Mouse (Mus musculus): Measurements from ENCODE around the gene Igfn1.

The Igfn1 gene

GRCm38 (mm10) chr1:136006292-136006748 lies at the start of gene Igfn1:
Gene Igfn1, minus strand, starts transcription at chr1:136006342.
- DNase-seq = no peak

- DNase-seq = no peak
Measured at GRCm38 (mm10) chr1:136055771-136056170, 49.6 kb upstream of the Igfn1 start.

DNA sequence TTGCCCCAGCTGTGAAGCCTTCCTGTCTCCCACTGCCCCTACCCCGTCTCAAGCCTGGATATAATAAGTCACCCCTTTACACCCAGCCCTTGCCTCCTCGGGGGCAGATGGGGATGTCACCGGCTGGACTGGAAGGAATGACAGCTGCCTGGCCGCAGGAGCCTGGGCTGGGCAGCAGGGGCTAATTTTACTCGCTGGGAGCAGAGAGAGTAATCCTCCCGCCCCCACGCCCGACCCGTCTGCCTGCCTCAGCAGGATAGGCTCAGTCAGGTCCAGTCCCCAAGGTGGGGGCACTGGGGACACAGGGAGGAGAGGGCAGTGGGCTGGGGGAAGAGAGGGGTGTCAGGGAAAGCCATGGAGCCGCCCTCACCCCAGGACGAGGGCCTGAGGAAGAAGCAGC lies 46.4 kb upstream of the Igfn1 start, which contains the start of gene Cacna1s:
Cacna1s (plus strand) TSS at position 204 of the 400 bp plus-strand sequence.
- DNase-seq = no peak

DNA sequence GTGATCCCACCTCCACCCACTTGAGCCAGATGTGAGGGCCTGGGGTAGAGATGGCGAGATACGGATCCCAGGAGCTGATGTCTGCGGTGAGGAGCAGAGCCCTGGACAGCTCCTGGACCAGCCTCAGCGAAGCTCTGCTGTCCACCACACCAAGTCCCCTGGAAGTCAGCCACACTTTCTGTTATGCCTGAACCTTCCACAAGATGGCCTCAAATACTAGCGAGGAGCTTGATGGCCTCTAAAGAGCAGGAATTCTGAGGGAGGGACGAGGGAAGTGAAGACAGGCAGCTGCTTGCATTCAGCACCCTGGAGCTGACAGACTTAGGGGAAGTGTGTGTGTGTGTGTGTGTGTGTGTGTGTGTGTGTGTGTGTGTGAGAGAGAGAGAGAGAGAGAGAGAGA lies 45.3 kb upstream of the Igfn1 start:
- DNase-seq = peak; percentile 65

- peak; percentile 7 for DNase-seq
Measured at GRCm38 (mm10) chr1:136051013-136051315, 44.8 kb upstream of the Igfn1 start.

GRCm38 (mm10) chr1:136050312-136051012 lies 44.3 kb upstream of the Igfn1 start, which contains the start of gene Ascl5:
Gene Ascl5, plus strand, starts transcription at chr1:136050804.
- no peak for DNase-seq

DNA sequence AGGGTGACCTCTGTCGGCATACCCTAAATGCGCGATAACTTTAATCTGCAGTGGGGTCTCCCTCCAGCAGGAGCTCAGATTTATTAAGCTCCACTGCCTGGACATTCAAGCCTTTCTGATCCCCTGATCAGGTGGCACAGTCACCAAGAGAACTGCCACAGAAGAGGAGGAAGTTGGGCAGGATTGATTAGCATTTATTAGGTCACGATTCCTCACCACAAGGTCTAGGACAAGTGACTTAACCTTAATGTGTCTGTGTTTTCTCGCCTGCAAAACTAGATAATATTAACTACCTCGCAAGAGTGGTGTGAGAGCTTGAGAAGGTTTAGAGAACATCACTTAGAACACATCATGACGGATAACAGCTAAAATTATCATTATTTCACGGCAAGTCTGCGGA lies 41.8 kb upstream of the Igfn1 start:
- no peak for DNase-seq

DNA sequence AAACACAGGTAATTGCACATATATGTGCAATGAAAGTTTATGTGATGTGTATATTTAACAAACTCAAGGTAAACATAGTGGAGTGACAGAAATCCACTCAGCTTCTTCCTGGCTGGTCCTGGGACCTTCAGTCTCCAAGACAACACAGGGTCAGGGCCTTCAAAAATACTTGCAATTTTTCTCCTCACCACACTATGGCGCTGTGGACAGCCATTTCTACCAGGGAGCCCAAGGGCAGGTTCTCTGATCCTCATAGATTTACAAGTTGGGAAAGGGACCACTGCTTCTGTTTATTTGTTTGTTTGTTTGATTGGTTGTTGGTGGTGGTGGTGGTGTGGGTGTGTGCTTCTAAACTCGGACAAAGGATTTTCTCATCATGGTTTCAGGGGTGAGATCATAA lies 41.3 kb upstream of the Igfn1 start:
- no peak for DNase-seq

DNA sequence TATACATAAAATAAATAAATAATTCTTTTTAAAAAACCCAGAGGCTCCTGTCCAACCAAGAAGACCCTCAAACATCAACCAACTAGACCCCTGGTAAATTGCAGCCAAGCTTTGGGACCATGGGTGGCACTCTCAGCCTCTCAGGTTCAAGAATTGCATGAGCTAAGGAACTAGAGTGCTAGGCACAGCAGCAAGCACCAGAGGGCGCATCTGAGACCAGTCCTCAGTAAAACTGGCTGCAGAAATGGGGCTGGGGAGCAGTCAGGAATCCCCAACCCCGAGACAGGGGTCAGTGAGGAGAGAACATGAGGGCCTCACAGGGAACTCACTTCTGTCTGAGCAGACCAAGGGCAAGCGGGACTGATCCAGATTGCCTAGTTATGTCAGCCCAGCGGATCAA lies 39.6 kb upstream of the Igfn1 start:
- peak; percentile 59 for DNase-seq

DNA sequence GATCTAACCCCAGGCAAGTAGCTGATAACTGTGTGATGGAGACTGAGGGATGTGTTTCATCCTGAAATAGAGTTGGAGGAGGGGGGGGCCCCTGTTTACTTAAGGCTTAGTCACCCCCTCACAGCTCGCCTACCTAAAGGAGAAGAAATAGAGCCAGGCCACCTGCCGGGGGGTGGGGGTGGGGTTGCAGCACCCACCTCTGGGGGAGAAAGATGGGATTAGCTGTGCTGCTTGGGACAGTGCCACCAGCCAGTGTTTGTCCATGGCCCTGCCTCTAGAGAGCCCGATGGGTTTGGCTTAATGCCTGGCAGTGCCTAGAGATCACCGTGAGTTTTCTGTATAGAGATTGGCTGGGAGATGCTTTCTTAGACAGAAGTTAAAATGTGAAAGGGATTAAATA lies 34.7 kb upstream of the Igfn1 start:
- DNase-seq = no peak

- DNase-seq = no peak
Measured at GRCm38 (mm10) chr1:136040452-136040851, 34.3 kb upstream of the Igfn1 start.

DNA sequence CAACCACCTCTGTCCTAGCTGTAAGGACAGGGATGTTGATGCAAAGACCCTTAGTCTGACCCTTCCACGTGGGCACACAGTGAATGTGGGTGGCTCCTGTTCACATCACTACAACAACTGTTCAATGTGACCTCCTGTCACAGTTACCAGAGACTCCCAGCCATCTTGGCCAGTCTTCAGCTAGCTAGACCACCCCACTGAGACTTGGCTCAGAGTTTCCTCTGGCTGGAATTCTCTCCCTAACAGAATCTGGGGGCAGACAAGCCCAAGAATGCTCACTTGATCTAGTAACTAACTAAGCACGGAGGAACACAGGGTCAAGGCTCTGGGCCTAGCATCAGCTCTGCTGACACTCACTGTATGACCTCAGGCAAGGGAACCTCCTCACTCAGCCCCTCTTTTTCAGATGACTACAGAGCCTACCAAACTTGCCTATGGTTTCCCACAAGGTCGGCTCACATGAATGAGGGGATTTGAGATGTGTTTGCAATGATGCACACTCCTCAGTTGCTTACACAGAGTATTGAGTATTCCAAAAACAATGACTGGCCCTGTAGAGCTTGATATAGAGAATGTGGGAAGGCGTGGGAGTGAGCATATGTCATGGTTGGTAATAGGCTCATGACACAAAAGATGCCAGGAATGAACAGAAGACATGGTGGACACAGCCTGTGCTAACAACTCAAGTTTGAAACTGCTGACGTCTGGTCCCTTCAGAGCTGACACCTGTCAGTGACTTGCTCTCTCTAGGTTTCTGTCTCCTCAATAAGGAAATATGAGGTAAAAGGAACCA lies 32.8 kb upstream of the Igfn1 start:
- no peak for DNase-seq

GRCm38 (mm10) chr1:136032961-136033360 lies 26.8 kb upstream of the Igfn1 start:
- DNase-seq = no peak

- peak; percentile 27 for DNase-seq
Measured at GRCm38 (mm10) chr1:136031697-136032096, 25.6 kb upstream of the Igfn1 start.

GRCm38 (mm10) chr1:136030201-136030600 lies 24.1 kb upstream of the Igfn1 start:
- DNase-seq = no peak

GRCm38 (mm10) chr1:136018390-136019189 lies 12.4 kb upstream of the Igfn1 start:
- DNase-seq = peak; percentile 64

DNA sequence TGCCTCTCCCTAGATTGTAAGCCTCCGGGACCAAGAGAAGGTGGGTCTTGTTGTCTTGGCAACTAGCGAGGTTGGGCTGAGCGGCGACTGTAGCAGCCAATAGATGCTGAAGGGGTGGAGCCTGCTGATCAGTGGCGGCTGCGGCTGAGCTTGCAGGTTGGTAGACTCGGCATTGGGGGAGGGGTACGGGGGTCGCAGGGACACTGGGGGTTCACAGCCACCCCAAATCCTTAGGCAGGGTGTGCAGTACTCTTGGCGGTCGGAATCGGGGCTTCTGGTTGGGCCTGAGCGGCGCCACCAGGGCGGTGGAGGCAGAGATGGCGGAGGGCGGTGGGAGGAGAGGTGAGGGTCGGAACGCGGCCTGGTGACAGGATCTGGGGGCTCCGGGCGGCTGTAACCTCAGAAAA lies 11.8 kb upstream of the Igfn1 start:
- DNase-seq = peak; percentile 92

DNA sequence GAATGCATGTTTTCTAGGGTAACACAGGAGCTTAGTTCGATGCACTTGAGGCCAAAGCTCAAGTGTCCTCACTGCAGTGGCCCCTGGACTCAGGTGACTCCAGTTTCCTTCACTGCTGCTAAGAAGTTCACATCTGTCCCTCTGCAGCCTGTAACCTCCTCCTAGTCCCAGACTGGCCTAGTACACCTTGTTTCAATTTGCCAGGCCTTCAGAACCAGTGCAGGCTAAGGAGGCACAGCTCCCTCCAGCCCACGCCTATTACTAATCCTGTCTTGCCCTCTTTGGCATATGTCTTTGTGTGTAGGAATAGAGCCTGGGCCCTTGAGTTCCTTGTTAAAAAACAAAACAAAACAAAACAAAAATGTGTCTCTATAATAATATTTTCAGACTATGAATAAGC lies 11.2 kb upstream of the Igfn1 start:
- DNase-seq = no peak

DNA sequence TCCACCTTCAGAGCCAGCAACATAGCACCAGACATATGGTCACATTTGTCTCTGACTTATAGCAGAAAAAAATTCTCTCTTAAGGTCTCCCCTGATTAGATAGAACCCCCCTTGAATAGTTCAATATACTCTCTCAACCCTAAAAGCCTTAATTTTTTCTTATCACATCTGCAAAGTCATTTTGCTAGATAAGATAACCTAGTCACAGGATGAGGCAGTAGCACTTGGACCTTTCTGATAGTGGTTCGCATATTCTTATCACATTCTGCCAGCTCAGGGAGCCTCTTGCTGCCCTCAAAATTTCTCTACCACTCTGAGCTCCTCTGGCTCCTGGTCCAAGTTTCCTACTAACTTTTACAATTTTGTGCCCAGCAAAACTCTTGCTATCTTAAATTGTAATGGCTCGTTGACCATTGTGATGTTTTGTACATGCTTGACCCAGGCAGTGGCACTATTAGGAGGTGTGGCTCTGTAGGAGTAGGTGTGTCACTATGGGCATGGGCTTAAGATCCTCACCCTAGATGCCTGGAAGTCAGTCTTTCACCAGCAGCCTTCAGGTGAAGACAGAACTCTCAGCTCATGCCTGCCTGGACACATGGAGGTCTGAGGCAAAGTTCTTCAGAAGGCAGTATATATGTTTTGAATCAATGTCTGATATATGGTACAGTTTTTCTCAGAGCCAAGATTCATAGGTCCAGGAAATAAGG lies 8.8 kb upstream of the Igfn1 start:
- no peak for DNase-seq

GRCm38 (mm10) chr1:136013513-136013912 lies 7.4 kb upstream of the Igfn1 start:
- DNase-seq = no peak

- no peak for DNase-seq
Measured at GRCm38 (mm10) chr1:136010247-136010646, 4.1 kb upstream of the Igfn1 start.

- no peak for DNase-seq
Measured at GRCm38 (mm10) chr1:136008159-136008533, 2.0 kb upstream of the Igfn1 start.

All from kidney, adult 18-20 months (tissue).